Mouse (Mus musculus) limb, embryonic 11.5 days (tissue): ENCODE results near the gene Ubac2. TPM values are rescaled to one million over a fixed set of nuclear protein-coding genes. Genes with fewer than 3 reads are reported as not detected.

Source experiments
- ATAC-seq: fragments of 200-750 bp; cut with Nextera tagmentation; 2 replicates; pipeline ENCODE4 v1.8.0; 2017; ENCODE audit warnings: low read depth; ENCODE audit not compliant: insufficient number of reproducible peaks, low FRiP score, low TSS enrichment
- DNase-seq: peaks from one replicate; pipeline ENCODE4 v3.0.0-alpha.2; 2015; ENCODE audit warnings: low spot score
- H3K27ac ChIP-seq: fragments of 300-500 bp; sonication (generic); replicated peaks from 2 replicates; pipeline ENCODE4 v1.5.1; 2014; ENCODE audit warnings: low read depth, mild to moderate bottlenecking, low read length
- H3K27me3 ChIP-seq: fragments of 300-500 bp; sonication (generic); 2 replicates; pipeline ENCODE4 v1.6.1; 2014; ENCODE audit warnings: mild to moderate bottlenecking, low read length, mixed read lengths; ENCODE audit not compliant: control insufficient read depth, insufficient read depth
- H3K36me3 ChIP-seq: fragments of 300-500 bp; sonication (generic); 2 replicates; pipeline ENCODE4 v1.6.1; 2014; ENCODE audit warnings: mild to moderate bottlenecking, low read length, moderate library complexity, mixed read lengths; ENCODE audit not compliant: control insufficient read depth, insufficient read depth
- H3K4me1 ChIP-seq: fragments of 300-500 bp; sonication (generic); 2 replicates; pipeline ENCODE4 v1.6.1; 2014; ENCODE audit warnings: low read length, mixed read lengths; ENCODE audit not compliant: control insufficient read depth, insufficient read depth
- H3K4me2 ChIP-seq: fragments of 300-500 bp; sonication (generic); 2 replicates; pipeline ENCODE4 v1.6.1; 2014; ENCODE audit warnings: low read depth, mild to moderate bottlenecking, moderate library complexity; ENCODE audit not compliant: severe bottlenecking
- H3K4me3 ChIP-seq: fragments of 300-500 bp; sonication (generic); 2 replicates; pipeline ENCODE4 v1.5.1; 2014; ENCODE audit warnings: low read depth, low read length
- H3K9ac ChIP-seq: fragments of 300-500 bp; sonication (generic); 2 replicates; pipeline ENCODE4 v1.6.1; 2014; ENCODE audit warnings: mild to moderate bottlenecking, low read length
- H3K9me3 ChIP-seq: fragments of 300-500 bp; sonication (generic); 2 replicates; pipeline ENCODE4 v1.6.1; 2016; ENCODE audit warnings: low read length; ENCODE audit not compliant: control insufficient read depth
- WGBS: fragments of 180-500 bp; shearing (Covaris S2); extraction: QIAGEN DNeasy Blood & Tissue Kit; methylation state at CpG from one replicate; pipeline ENCODE4 v1.1.7; 2014; 5-methylcytosine and 5-hydroxymethylcytosine counted together
- polyA plus RNA-seq: library from polyadenylated mRNA; unstranded; fragments of >200 nt; fragmentation: Nextera tagmentation; extraction: Ambion mirVana; gene quantifications from 2 replicates; pipeline ENCODE4 v1.2.1, GENCODE M21; 2014

Gene Ubac2
- polyA plus RNA-seq, 1 experiment from 2014 or later: 75.4 TPM

DNA sequence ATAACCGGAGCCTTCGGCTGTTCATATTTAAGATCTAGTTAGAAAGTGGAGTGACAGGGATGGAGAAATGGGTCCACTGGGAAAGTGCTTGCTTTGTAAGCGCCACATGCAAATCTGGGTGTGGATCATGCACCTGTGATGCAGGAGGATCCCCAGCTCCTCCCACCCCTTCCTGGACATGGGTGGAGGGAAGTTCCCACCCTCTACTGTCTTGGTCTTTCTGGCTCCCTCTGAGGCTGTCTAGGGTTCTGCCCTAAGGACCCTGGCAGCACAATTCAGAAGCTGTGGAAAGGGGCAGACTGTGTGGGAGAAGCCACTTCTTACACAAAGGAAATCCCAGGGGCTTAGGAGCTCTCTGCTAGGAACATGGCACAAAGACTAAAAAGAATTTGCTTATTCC is 53.2 kb downstream of the Ubac2 start:
- Histone ChIP-seq H3K9me3 (no peaks in the 10 kb centered on the region), H3K27me3 (no peaks in the 10 kb centered on the region), H3K27ac (no peak overlapping the region), H3K4me2 (no peak overlapping the region), H3K9ac (no peak overlapping the region), H3K4me1 (no peaks in the 10 kb centered on the region), H3K36me3 (0 out of 2 replicates have a peak, but pooled peaks cover 3% of the 10 kb centered on the region), H3K4me3 (no peak overlapping the region)
- DNase-seq: no peak
- 89% methylated on average over 3 of the region's 3 CpGs for WGBS
- no peak for ATAC-seq

DNA sequence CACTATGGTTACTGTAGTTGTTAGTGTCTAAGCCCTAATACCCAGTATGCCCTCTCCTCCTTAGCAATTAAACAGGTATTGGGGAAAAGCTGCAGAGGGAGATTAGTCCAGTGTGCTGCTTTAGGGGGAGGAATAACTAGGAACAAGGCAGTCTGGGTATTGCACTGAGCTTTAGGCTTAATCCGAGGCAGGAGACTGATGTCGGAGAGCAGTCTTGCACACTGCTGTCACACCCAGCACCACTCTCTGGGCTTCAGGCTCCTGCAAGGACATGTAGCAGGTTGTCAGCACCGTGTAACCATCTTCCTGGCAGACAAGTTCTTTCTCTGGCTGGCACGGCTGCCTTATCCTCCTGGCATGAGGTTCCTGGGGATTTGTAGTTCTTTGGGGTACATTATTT is 53.8 kb downstream of the Ubac2 start:
- ATAC-seq: no peak
- no peak overlapping the region for H3K27ac ChIP-seq
- DNase-seq: no peak
- no peak overlapping the region for H3K4me2 ChIP-seq
- H3K4me1 ChIP-seq: no peaks in the 10 kb centered on the region
- H3K27me3 ChIP-seq: no peaks in the 10 kb centered on the region
- WGBS: 85% methylated on average over 4 of the region's 4 CpGs
- no peak overlapping the region for H3K4me3 ChIP-seq
- 0 out of 2 replicates have a peak, but pooled peaks cover 3% of the 10 kb centered on the region for H3K36me3 ChIP-seq
- no peaks in the 10 kb centered on the region for H3K9me3 ChIP-seq
- no peak overlapping the region for H3K9ac ChIP-seq

- H3K9ac ChIP-seq: no peak overlapping the region
- H3K4me1 ChIP-seq: no peaks in the 10 kb centered on the region
- H3K4me3 ChIP-seq: no peak overlapping the region
- 0 out of 2 replicates have a peak, but pooled peaks cover 3% of the 10 kb centered on the region for H3K36me3 ChIP-seq
- H3K27ac ChIP-seq: no peak overlapping the region
- no peaks in the 10 kb centered on the region for H3K9me3 ChIP-seq
- H3K27me3 ChIP-seq: no peaks in the 10 kb centered on the region
- ATAC-seq (no peak), DNase-seq (no peak)
- 87% methylated on average over 7 of the region's 7 CpGs for WGBS
- H3K4me2 ChIP-seq: no peak overlapping the region
Measured at GRCm38 (mm10) chr14:121933906-121934596, 55.6 kb downstream of the Ubac2 start.

DNA sequence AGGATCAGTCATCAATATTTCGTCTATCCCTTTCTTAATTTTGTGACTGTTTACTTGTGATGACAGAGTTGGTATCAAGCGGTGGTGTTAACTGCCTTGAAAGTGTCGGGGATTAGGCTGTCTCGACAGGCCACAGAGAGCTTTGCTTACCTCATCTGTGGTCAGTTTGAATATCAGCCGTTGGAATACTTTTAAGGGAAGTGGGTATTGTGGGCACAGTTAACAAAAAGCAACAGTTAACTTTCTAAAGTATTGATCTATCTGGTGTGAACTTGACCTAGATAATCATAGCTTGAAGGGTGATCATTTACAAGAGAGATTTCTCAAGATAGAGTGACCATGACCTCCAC is 56.2 kb downstream of the Ubac2 start:
- Histone ChIP-seq H3K9me3 (no peaks in the 10 kb centered on the region), H3K9ac (no peak overlapping the region), H3K27ac (no peak overlapping the region), H3K4me3 (no peak overlapping the region), H3K4me2 (no peak overlapping the region), H3K4me1 (no peaks in the 10 kb centered on the region), H3K27me3 (no peaks in the 10 kb centered on the region), H3K36me3 (0 out of 2 replicates have a peak, but pooled peaks cover 3% of the 10 kb centered on the region)
- ATAC-seq (no peak), DNase-seq (no peak)
- 90% methylated on average over 5 of the region's 5 CpGs for WGBS

GRCm38 (mm10) chr14:121936356-121936755 is 57.9 kb downstream of the Ubac2 start:
- ATAC-seq (no peak), DNase-seq (no peak)
- Histone ChIP-seq H3K27ac (no peak overlapping the region), H3K27me3 (no peaks in the 10 kb centered on the region), H3K9me3 (no peaks in the 10 kb centered on the region), H3K36me3 (0 out of 2 replicates have a peak, but pooled peaks cover 3% of the 10 kb centered on the region), H3K4me3 (no peak overlapping the region), H3K9ac (no peak overlapping the region), H3K4me2 (no peak overlapping the region), H3K4me1 (no peaks in the 10 kb centered on the region)
- 93% methylated on average over 4 of the region's 4 CpGs for WGBS

DNA sequence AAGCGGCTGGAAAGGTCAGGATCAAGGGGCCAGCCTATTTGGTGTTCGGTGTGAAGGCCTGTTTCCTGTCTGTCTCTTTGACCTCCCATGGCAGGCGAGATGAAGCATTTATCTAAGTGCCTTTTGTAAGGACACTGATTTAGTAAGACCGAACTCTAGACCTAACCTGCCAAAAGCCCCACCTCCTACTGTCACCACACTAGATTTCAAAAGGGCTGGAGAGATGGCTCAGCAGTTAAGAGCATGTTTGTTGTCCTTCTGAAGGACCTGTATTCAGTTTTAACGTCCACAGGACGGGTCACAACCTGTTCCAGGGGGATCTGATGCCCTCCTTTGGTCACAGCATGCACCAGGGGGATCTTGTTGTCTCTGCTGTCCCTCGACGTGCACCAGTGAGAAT is 58.4 kb downstream of the Ubac2 start:
- no peak for ATAC-seq
- 82% methylated on average over 8 of the region's 8 CpGs for WGBS

DNA sequence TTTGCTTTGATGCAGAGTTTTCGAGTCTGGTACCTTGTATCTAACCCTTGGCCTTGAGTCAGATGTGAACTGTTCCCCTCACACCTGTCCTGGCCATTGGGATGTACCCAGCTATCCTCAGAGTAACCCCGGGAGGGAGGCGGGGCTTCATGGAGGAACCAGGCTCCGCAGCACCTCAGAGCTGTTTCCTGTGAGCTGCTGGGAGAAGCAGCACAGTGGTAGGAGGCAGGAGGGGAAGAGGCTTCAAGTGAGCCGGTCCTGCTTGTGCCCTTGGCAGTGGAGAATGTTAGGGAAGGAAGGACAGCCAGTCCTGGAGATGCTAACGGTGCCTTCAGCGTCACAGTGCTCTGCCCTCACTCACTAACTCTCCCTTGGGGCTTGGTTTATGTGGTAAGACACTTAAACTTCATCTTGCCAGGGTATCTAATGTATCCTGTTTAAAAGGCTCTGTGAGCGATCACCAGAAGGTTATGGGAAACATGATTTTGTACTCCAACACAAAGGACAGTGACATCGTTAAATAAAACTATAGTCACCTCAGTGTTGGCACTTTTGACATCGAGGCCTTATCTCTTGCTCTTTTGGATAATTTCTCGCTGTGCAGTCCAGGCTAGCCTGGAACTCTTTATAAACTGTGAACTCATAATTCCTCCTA is 59.3 kb downstream of the Ubac2 start:
- ATAC-seq (no peak), DNase-seq (no peak)
- no peak overlapping the region for H3K27ac ChIP-seq
- H3K27me3 ChIP-seq: no peaks in the 10 kb centered on the region
- H3K4me2 ChIP-seq: no peak overlapping the region
- H3K4me1 ChIP-seq: no peaks in the 10 kb centered on the region
- 82% methylated on average over 11 of the region's 11 CpGs for WGBS
- H3K4me3 ChIP-seq: no peak overlapping the region
- H3K9ac ChIP-seq: no peak overlapping the region
- 0 out of 2 replicates have a peak, but pooled peaks cover 3% of the 10 kb centered on the region for H3K36me3 ChIP-seq
- H3K9me3 ChIP-seq: no peaks in the 10 kb centered on the region

More for the DNA sequence above, 58.4 kb downstream of the Ubac2 start:
- Histone ChIP-seq H3K4me1 (no peaks in the 10 kb centered on the region), H3K27ac (no peak overlapping the region), H3K4me2 (no peak overlapping the region), H3K9ac (no peak overlapping the region), H3K4me3 (no peak overlapping the region), H3K27me3 (no peaks in the 10 kb centered on the region), H3K36me3 (0 out of 2 replicates have a peak, but pooled peaks cover 3% of the 10 kb centered on the region), H3K9me3 (no peaks in the 10 kb centered on the region)
- no peak for DNase-seq

- no peak overlapping the region for H3K9ac ChIP-seq
- ATAC-seq (no peak), DNase-seq (no peak)
- no peak overlapping the region for H3K4me3 ChIP-seq
- H3K4me2 ChIP-seq: no peak overlapping the region
- H3K27me3 ChIP-seq: no peaks in the 10 kb centered on the region
- 0 out of 2 replicates have a peak, but pooled peaks cover 3% of the 10 kb centered on the region for H3K36me3 ChIP-seq
- H3K9me3 ChIP-seq: no peaks in the 10 kb centered on the region
- no peaks in the 10 kb centered on the region for H3K4me1 ChIP-seq
- no peak overlapping the region for H3K27ac ChIP-seq
- 92% methylated on average over 11 of the region's 11 CpGs for WGBS
Measured at GRCm38 (mm10) chr14:121938256-121939191, 60.1 kb downstream of the Ubac2 start.
